Mouse (Mus musculus): ENCODE measurements around the gene Fgfr2. TPM values are rescaled to one million over a fixed set of nuclear protein-coding genes. Genes with fewer than 3 reads are reported as not detected.

The Fgfr2 gene
- polyA plus RNA-seq, 1 experiment: 1.7 TPM

- no peaks in the 10 kb centered on the region for H3K36me3 ChIP-seq (ENCODE audit: control insufficient read depth, insufficient read depth)
- H3K4me3 ChIP-seq (ENCODE audit: insufficient read depth, poor library complexity, severe bottlenecking): no peak overlapping the region
- no peak overlapping the region for H3ac ChIP-seq (ENCODE audit: control insufficient read depth, insufficient read length, low read depth)
- TF ChIP-seq FOSL1 (IDR thresholded peaks at IDR 0.05; ENCODE audit: insufficient read depth, low read length, poor library complexity, severe bottlenecking): no peak
- no peak for TF ChIP-seq CEBPB (IDR thresholded peaks at IDR 0.05; ENCODE audit: low read depth)
- no peak for TF ChIP-seq USF1 (IDR thresholded peaks at IDR 0.05; ENCODE audit: low read depth)
- TF ChIP-seq CTCF (IDR thresholded peaks at IDR 0.05; ENCODE audit: control insufficient read depth, insufficient read depth, insufficient read length): no peak
- TF ChIP-seq MYOD1 (IDR thresholded peaks at IDR 0.05; ENCODE audit: control insufficient read depth, insufficient read length, low read depth): no peak
- TF ChIP-seq MYOG (IDR thresholded peaks at IDR 0.05; ENCODE audit: control insufficient read depth, extremely low read depth, insufficient read length): no peak
- no peak for TF ChIP-seq MAX (IDR thresholded peaks at IDR 0.05)
- H3K79me3 ChIP-seq (ENCODE audit: low read depth): no peaks in the 10 kb centered on the region
- no peaks in the 10 kb centered on the region for H3K79me2 ChIP-seq (ENCODE audit: control insufficient read depth, insufficient read depth)
- H3K27me3 ChIP-seq (ENCODE audit: control insufficient read depth, insufficient read depth, insufficient read length): no peaks in the 10 kb centered on the region
Observed at GRCm38 (mm10) chr7:132258216-132258615, 864.9 kb downstream of the Fgfr2 start.

GRCm38 (mm10) chr7:132253513-132253912, 869.6 kb downstream of the Fgfr2 start:
- TF ChIP-seq USF1 (IDR thresholded peaks at IDR 0.05; ENCODE audit: low read depth) (no peak), CEBPB (IDR thresholded peaks at IDR 0.05; ENCODE audit: low read depth) (no peak), FOSL1 (IDR thresholded peaks at IDR 0.05; ENCODE audit: insufficient read depth, low read length, poor library complexity, severe bottlenecking) (no peak)
- H3K4me3 ChIP-seq (ENCODE audit: insufficient read depth, poor library complexity, severe bottlenecking): no peak overlapping the region
- H3K79me3 ChIP-seq (ENCODE audit: low read depth): no peaks in the 10 kb centered on the region
- no peak overlapping the region for H3ac ChIP-seq (ENCODE audit: control insufficient read depth, insufficient read length, low read depth)
- no peaks in the 10 kb centered on the region for H3K36me3 ChIP-seq (ENCODE audit: control insufficient read depth, insufficient read depth)
- H3K79me2 ChIP-seq (ENCODE audit: control insufficient read depth, insufficient read depth): no peaks in the 10 kb centered on the region
- no peaks in the 10 kb centered on the region for H3K27me3 ChIP-seq (ENCODE audit: control insufficient read depth, insufficient read depth, insufficient read length)

- TF ChIP-seq USF1 (IDR thresholded peaks at IDR 0.05; ENCODE audit: low read depth) (no peak), MYOD1 (IDR thresholded peaks at IDR 0.05; ENCODE audit: control insufficient read depth, insufficient read length, low read depth) (no peak), MYOG (IDR thresholded peaks at IDR 0.05; ENCODE audit: control insufficient read depth, extremely low read depth, insufficient read length) (no peak), CTCF (IDR thresholded peaks at IDR 0.05; ENCODE audit: control insufficient read depth, insufficient read depth, insufficient read length) (no peak), MAX (IDR thresholded peaks at IDR 0.05) (no peak), CEBPB (IDR thresholded peaks at IDR 0.05; ENCODE audit: low read depth) (no peak), FOSL1 (IDR thresholded peaks at IDR 0.05; ENCODE audit: insufficient read depth, low read length, poor library complexity, severe bottlenecking) (no peak)
- no peaks in the 10 kb centered on the region for H3K27me3 ChIP-seq (ENCODE audit: control insufficient read depth, insufficient read depth, insufficient read length)
- H3ac ChIP-seq (ENCODE audit: control insufficient read depth, insufficient read length, low read depth): no peak overlapping the region
- no peak overlapping the region for H3K4me3 ChIP-seq (ENCODE audit: insufficient read depth, poor library complexity, severe bottlenecking)
- no peaks in the 10 kb centered on the region for H3K36me3 ChIP-seq (ENCODE audit: control insufficient read depth, insufficient read depth)
- H3K79me3 ChIP-seq (ENCODE audit: low read depth): no peaks in the 10 kb centered on the region
- H3K79me2 ChIP-seq (ENCODE audit: control insufficient read depth, insufficient read depth): no peaks in the 10 kb centered on the region
Observed at GRCm38 (mm10) chr7:132253078-132253477, 870.1 kb downstream of the Fgfr2 start.

GRCm38 (mm10) chr7:132249563-132250119, 873.5 kb downstream of the Fgfr2 start:
- no peaks in the 10 kb centered on the region for H3K27me3 ChIP-seq (ENCODE audit: control insufficient read depth, insufficient read depth, insufficient read length)
- H3ac ChIP-seq (ENCODE audit: control insufficient read depth, insufficient read length, low read depth): no peak overlapping the region
- no peaks in the 10 kb centered on the region for H3K79me3 ChIP-seq (ENCODE audit: low read depth)
- no peak for TF ChIP-seq MAX (IDR thresholded peaks at IDR 0.05)
- no peak for TF ChIP-seq MYOG (IDR thresholded peaks at IDR 0.05; ENCODE audit: control insufficient read depth, extremely low read depth, insufficient read length)
- TF ChIP-seq CEBPB (IDR thresholded peaks at IDR 0.05; ENCODE audit: low read depth): no peak
- no peak for TF ChIP-seq USF1 (IDR thresholded peaks at IDR 0.05; ENCODE audit: low read depth)
- no peak for TF ChIP-seq MYOD1 (IDR thresholded peaks at IDR 0.05; ENCODE audit: control insufficient read depth, insufficient read length, low read depth)
- no peak overlapping the region for H3K4me3 ChIP-seq (ENCODE audit: insufficient read depth, poor library complexity, severe bottlenecking)
- H3K36me3 ChIP-seq (ENCODE audit: control insufficient read depth, insufficient read depth): no peaks in the 10 kb centered on the region
- no peaks in the 10 kb centered on the region for H3K79me2 ChIP-seq (ENCODE audit: control insufficient read depth, insufficient read depth)

DNA sequence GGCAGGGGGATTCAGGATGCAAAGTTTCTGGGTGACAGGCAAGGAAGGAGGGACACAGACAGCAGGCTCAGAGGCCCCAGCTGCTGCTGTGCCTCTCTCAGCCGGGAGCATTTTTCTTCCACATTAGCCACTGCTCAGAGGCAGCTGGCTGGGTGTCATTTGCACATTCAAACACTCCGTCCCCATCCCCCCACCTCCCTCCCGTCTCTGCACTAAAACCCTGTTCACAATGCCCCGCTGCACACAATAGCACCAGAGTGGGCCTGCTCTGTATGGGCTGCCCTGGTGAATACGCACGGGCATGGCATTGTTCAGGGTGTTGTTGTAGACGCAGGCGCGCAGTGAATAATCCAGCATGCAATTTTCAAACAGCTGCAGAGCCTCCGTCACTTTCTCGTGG, 875.6 kb downstream of the Fgfr2 start:
- Histone ChIP-seq H3K36me3 (ENCODE audit: control insufficient read depth, insufficient read depth) (no peaks in the 10 kb centered on the region), H3K79me2 (ENCODE audit: control insufficient read depth, insufficient read depth) (no peaks in the 10 kb centered on the region), H3K79me3 (ENCODE audit: low read depth) (no peaks in the 10 kb centered on the region), H3K4me3 (ENCODE audit: insufficient read depth, poor library complexity, severe bottlenecking) (no peak overlapping the region), H3ac (ENCODE audit: control insufficient read depth, insufficient read length, low read depth) (no peak overlapping the region), H3K27me3 (ENCODE audit: control insufficient read depth, insufficient read depth, insufficient read length) (no peaks in the 10 kb centered on the region)
- TF ChIP-seq MYOG (IDR thresholded peaks at IDR 0.05; ENCODE audit: control insufficient read depth, extremely low read depth, insufficient read length): no peak
- TF ChIP-seq CTCF (IDR thresholded peaks at IDR 0.05; ENCODE audit: control insufficient read depth, insufficient read depth, insufficient read length): no peak
- TF ChIP-seq MAX (IDR thresholded peaks at IDR 0.05): no peak
- TF ChIP-seq FOSL1 (IDR thresholded peaks at IDR 0.05; ENCODE audit: insufficient read depth, low read length, poor library complexity, severe bottlenecking): no peak
- no peak for TF ChIP-seq CEBPB (IDR thresholded peaks at IDR 0.05; ENCODE audit: low read depth)
- no peak for TF ChIP-seq MYOD1 (IDR thresholded peaks at IDR 0.05; ENCODE audit: control insufficient read depth, insufficient read length, low read depth)
- TF ChIP-seq USF1 (IDR thresholded peaks at IDR 0.05; ENCODE audit: low read depth): no peak

GRCm38 (mm10) chr7:132247091-132247490, 876.1 kb downstream of the Fgfr2 start:
- no peaks in the 10 kb centered on the region for H3K27me3 ChIP-seq (ENCODE audit: control insufficient read depth, insufficient read depth, insufficient read length)
- no peaks in the 10 kb centered on the region for H3K36me3 ChIP-seq (ENCODE audit: control insufficient read depth, insufficient read depth)
- TF ChIP-seq MYOD1 (IDR thresholded peaks at IDR 0.05; ENCODE audit: control insufficient read depth, insufficient read length, low read depth): no peak
- TF ChIP-seq CEBPB (IDR thresholded peaks at IDR 0.05; ENCODE audit: low read depth): no peak
- TF ChIP-seq MAX (IDR thresholded peaks at IDR 0.05): no peak
- TF ChIP-seq FOSL1 (IDR thresholded peaks at IDR 0.05; ENCODE audit: insufficient read depth, low read length, poor library complexity, severe bottlenecking): no peak
- no peak for TF ChIP-seq MYOG (IDR thresholded peaks at IDR 0.05; ENCODE audit: control insufficient read depth, extremely low read depth, insufficient read length)
- TF ChIP-seq USF1 (IDR thresholded peaks at IDR 0.05; ENCODE audit: low read depth): no peak
- no peak for TF ChIP-seq CTCF (IDR thresholded peaks at IDR 0.05; ENCODE audit: control insufficient read depth, insufficient read depth, insufficient read length)
- no peaks in the 10 kb centered on the region for H3K79me3 ChIP-seq (ENCODE audit: low read depth)
- H3K79me2 ChIP-seq (ENCODE audit: control insufficient read depth, insufficient read depth): no peaks in the 10 kb centered on the region
- H3ac ChIP-seq (ENCODE audit: control insufficient read depth, insufficient read length, low read depth): no peak overlapping the region
- no peak overlapping the region for H3K4me3 ChIP-seq (ENCODE audit: insufficient read depth, poor library complexity, severe bottlenecking)
